Mouse (Mus musculus) embryonic facial prominence, embryonic 14.5 days (tissue): ENCODE results near the gene Pcp4l1. TPM values are rescaled to one million over a fixed set of nuclear protein-coding genes. Genes with fewer than 3 reads are reported as not detected.
A peak's percentile ranks its signal among the peaks of the same experiment; 100 is the strongest.

Source experiments
- ATAC-seq: fragments of 200-750 bp; cut with Nextera tagmentation; 2 replicates; pipeline ENCODE4 v1.8.0; 2017; ENCODE audit warnings: low read depth, moderate number of reproducible peaks, moderate TSS enrichment
- DNase-seq: peaks from one replicate; pipeline ENCODE4 v3.0.0-alpha.2; 2015; ENCODE audit warnings: low spot score
- H3K27ac ChIP-seq: fragments of 300-500 bp; sonication (generic); replicated peaks from 2 replicates; pipeline ENCODE4 v1.5.1; 2014; ENCODE audit warnings: low read depth, mild to moderate bottlenecking, low read length, moderate library complexity
- H3K27me3 ChIP-seq: fragments of 300-500 bp; sonication (generic); replicated peaks from 2 replicates; pipeline ENCODE4 v1.6.1; 2014; ENCODE audit warnings: low read length; ENCODE audit not compliant: control insufficient read depth, insufficient read depth
- H3K36me3 ChIP-seq: fragments of 300-500 bp; sonication (generic); 2 replicates; pipeline ENCODE4 v1.6.1; 2014; ENCODE audit warnings: low read length, mixed read lengths; ENCODE audit not compliant: control insufficient read depth, insufficient read depth
- H3K4me1 ChIP-seq: fragments of 300-500 bp; sonication (generic); 2 replicates; pipeline ENCODE4 v1.6.1; 2014; ENCODE audit warnings: antibody characterized with exemption, low read length; ENCODE audit not compliant: control insufficient read depth, insufficient read depth
- H3K4me2 ChIP-seq: fragments of 300-500 bp; sonication (generic); 2 replicates; pipeline ENCODE4 v1.6.1; 2014; ENCODE audit warnings: low read depth, mild to moderate bottlenecking, low read length, moderate library complexity, mixed read lengths
- H3K4me3 ChIP-seq: fragments of 300-500 bp; sonication (generic); 2 replicates; pipeline ENCODE4 v1.5.1; 2014; ENCODE audit warnings: low read depth, mild to moderate bottlenecking, low read length
- H3K9ac ChIP-seq: fragments of 300-500 bp; sonication (generic); 2 replicates; pipeline ENCODE4 v1.6.1; 2014; ENCODE audit warnings: low read depth, mild to moderate bottlenecking, low read length, moderate library complexity, mixed read lengths
- H3K9me3 ChIP-seq: fragments of 300-500 bp; sonication (generic); 2 replicates; pipeline ENCODE4 v1.6.1; 2016; ENCODE audit warnings: low read length; ENCODE audit not compliant: control insufficient read depth
- WGBS: fragments of 180-500 bp; shearing (Covaris S2); extraction: QIAGEN DNeasy Blood & Tissue Kit; methylation state at CpG from one replicate; pipeline ENCODE4 v1.1.7; 2014; 5-methylcytosine and 5-hydroxymethylcytosine counted together
- polyA plus RNA-seq: library from polyadenylated mRNA; unstranded; fragments of >200 nt; fragmentation: Nextera tagmentation; extraction: Ambion mirVana; gene quantifications from 2 replicates; pipeline ENCODE4 v1.2.1, GENCODE M21; 2014

The Pcp4l1 gene
- polyA plus RNA-seq, 1 experiment from 2014 or later = 14.7 TPM

DNA sequence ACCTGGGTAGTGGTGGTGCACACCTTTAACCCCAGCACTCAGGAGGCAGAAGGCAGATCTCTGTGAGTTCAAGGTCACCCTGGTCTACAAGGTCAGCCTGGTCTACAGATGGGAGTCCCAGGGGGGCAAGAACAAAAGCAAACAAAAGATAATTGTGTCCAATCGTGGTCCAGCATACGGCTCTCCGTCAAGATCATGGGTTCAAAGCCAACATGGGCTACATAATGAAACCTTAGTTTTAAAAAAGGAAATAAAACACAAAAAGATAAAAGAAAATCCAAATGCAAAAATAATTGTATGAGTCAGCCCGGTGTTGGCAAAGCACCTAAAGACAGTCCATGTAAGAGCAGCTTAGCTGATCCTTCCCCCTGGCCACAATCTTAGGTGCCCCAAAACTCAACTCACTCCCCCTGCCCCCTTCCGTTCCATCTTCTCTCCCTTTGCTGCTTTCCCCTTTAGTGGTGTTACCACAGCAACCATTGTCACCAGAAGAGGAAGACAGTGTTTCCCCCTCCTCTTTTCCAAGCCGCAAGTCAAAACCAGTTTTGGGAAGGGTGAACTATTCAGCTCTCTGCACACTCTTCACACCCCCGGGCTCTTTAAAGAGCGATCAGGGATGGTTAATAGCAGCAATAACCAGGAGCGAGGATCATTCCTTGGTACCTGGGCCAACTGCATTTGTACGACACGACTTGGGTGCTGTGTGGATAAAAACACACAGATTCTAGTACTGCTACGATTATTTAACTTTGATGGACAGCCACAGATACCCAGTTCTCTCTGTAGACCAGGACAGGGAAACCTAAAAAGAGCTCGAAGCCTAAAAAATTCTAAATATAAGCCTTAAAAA is 8.0 kb downstream of the Pcp4l1 start:
- H3K9me3 ChIP-seq = no peaks in the 10 kb centered on the region
- ATAC-seq (no peak), DNase-seq (peak; percentile 5)
- peaks cover 17% of the 10 kb centered on the region for H3K27me3 ChIP-seq
- H3K4me3 ChIP-seq = no peak overlapping the region
- WGBS = 55% methylated on average over 13 of the region's 13 CpGs
- H3K36me3 ChIP-seq = no peaks in the 10 kb centered on the region
- H3K27ac ChIP-seq = no peak overlapping the region
- H3K4me1 ChIP-seq = peaks cover 22% of the 10 kb centered on the region; the same call in 1 of the 2 replicates
- H3K9ac ChIP-seq = no peak overlapping the region
- no peak overlapping the region for H3K4me2 ChIP-seq

DNA sequence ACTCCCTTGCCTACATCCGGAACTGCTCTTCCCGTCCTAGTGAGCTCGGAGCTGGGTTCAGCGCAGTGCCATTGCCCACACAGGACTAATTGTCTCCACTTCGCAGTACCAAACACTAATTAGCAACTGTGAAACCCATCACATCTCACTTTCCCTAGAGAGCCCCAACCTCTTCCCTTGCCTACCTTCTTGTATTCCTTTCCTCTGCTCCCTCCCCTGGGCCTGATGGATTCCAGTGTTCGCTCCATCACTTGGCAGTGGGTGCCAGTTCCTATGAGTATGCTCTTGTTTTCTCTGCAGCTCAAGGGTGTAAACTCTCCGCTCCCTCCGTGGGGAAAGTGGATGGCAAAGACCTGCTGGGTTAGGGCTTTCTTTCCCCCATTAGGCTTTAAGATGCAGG is 10.4 kb downstream of the Pcp4l1 start:
- H3K27me3 ChIP-seq = no peaks in the 10 kb centered on the region; the same call in 1 of the 2 replicates
- no peak overlapping the region for H3K27ac ChIP-seq
- H3K9me3 ChIP-seq = no peaks in the 10 kb centered on the region
- H3K4me2 ChIP-seq = no peak overlapping the region
- DNase-seq = peak; percentile 16
- H3K9ac ChIP-seq = no peak overlapping the region
- 60% methylated on average over 8 of the region's 8 CpGs for WGBS
- H3K4me1 ChIP-seq = peaks cover 16% of the 10 kb centered on the region; the same call in 1 of the 2 replicates
- ATAC-seq = peak; percentile 17; the same call in 1 of the 2 replicates
- H3K36me3 ChIP-seq = no peaks in the 10 kb centered on the region
- no peak overlapping the region for H3K4me3 ChIP-seq

DNA sequence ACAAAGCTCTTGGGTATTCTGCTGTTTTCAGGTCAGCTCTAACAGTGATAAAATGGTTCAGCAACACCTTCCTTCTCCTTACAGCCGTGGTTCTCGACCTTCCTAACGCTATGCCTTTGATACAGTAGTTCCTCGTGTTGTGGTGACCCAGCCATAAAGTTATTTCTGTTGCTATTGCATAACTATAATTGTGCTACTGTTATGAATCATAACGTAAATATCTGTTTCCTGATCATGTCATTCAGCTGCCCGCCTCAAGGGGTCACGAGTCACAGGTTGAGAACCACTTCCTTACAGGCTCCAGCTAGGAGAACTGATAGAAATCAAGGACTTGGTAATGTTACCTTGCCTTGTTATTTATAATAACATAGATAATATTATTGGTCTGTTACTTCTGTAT is 11.8 kb downstream of the Pcp4l1 start:
- H3K4me3 ChIP-seq = no peak overlapping the region

DNA sequence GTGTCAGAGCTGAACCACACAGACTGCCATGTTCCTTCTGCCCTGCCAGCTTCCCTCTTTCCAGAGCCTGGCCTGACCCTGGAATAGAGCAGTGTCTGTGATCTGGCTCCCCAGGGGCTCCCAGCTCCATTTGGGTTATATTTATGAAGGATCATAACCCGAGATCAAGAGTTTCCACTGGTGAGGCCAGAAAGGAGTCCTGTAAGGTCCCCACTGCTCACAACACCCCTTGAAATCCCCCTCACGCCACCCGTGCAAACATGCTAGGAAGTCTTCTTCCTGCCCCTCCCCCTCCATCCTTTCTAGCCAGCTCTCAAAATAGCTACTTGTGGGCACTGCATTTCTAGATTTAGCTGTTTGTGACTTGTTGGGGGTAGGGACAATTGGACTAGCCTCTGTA is 12.4 kb downstream of the Pcp4l1 start:
- ATAC-seq = no peak
- H3K9me3 ChIP-seq = no peaks in the 10 kb centered on the region
- H3K4me2 ChIP-seq = no peak overlapping the region
- H3K36me3 ChIP-seq = no peaks in the 10 kb centered on the region
- DNase-seq = peak; percentile 26
- 43% methylated on average over 3 of the region's 3 CpGs for WGBS
- peaks cover 3% of the 10 kb centered on the region; the same call in 1 of the 2 replicates for H3K4me1 ChIP-seq
- no peak overlapping the region for H3K9ac ChIP-seq
- H3K27me3 ChIP-seq = no peaks in the 10 kb centered on the region
- no peak overlapping the region for H3K4me3 ChIP-seq
- no peak overlapping the region for H3K27ac ChIP-seq

More for the DNA sequence above, 11.8 kb downstream of the Pcp4l1 start:
- Histone ChIP-seq H3K9ac (no peak overlapping the region), H3K27ac (no peak overlapping the region), H3K4me1 (peaks cover 10% of the 10 kb centered on the region; the same call in 1 of the 2 replicates), H3K4me2 (no peak overlapping the region), H3K27me3 (no peaks in the 10 kb centered on the region), H3K9me3 (no peaks in the 10 kb centered on the region), H3K36me3 (no peaks in the 10 kb centered on the region)
- DNase-seq = peak; percentile 9
- WGBS = 81% methylated on average over 7 of the region's 7 CpGs
- no peak for ATAC-seq

DNA sequence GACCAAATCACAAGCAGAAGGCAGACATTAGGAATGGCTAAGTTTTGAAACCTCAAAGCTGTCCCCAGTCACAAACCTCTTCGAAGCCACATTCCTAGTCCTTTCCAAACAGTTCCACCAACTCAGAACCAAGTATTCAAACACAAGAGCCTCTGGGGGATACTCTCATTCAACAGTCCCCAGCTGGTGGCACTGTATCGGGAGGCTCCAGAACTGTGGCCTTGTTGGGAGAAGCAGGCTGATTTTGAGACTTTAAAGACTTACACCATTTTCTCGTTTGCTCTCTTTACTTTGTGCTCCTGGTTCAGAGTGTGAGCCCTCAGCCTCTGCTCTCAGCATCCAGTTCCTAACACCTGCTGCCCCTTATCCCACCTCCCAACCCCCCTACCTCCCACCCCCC is 13.0 kb downstream of the Pcp4l1 start:
- 84% methylated on average over 3 of the region's 3 CpGs for WGBS
- no peak overlapping the region for H3K9ac ChIP-seq
- H3K36me3 ChIP-seq = no peaks in the 10 kb centered on the region
- no peaks in the 10 kb centered on the region for H3K27me3 ChIP-seq
- 0 out of 2 replicates have a peak, but pooled peaks cover 2% of the 10 kb centered on the region for H3K4me1 ChIP-seq
- no peak overlapping the region for H3K4me3 ChIP-seq
- ATAC-seq = no peak
- no peak overlapping the region for H3K4me2 ChIP-seq
- no peak for DNase-seq
- no peaks in the 10 kb centered on the region for H3K9me3 ChIP-seq
- H3K27ac ChIP-seq = no peak overlapping the region

GRCm38 (mm10) chr1:171179487-171180171 is 16.4 kb downstream of the Pcp4l1 start:
- Histone ChIP-seq H3K9me3 (no peaks in the 10 kb centered on the region), H3K27ac (no peak overlapping the region), H3K4me1 (no peaks in the 10 kb centered on the region), H3K27me3 (no peaks in the 10 kb centered on the region), H3K36me3 (no peaks in the 10 kb centered on the region), H3K4me2 (no peak overlapping the region), H3K4me3 (no peak overlapping the region), H3K9ac (no peak overlapping the region)
- DNase-seq (no peak), ATAC-seq (no peak)
- WGBS = 63% methylated on average over 5 of the region's 5 CpGs

- no peaks in the 10 kb centered on the region for H3K4me1 ChIP-seq
- H3K4me2 ChIP-seq = no peak overlapping the region
- ATAC-seq = no peak
- H3K27ac ChIP-seq = no peak overlapping the region
- no peaks in the 10 kb centered on the region for H3K9me3 ChIP-seq
- H3K36me3 ChIP-seq = no peaks in the 10 kb centered on the region
- H3K4me3 ChIP-seq = no peak overlapping the region
- 96% methylated on average over 8 of the region's 8 CpGs for WGBS
- H3K27me3 ChIP-seq = no peaks in the 10 kb centered on the region
- H3K9ac ChIP-seq = no peak overlapping the region
- no peak for DNase-seq
Observed at GRCm38 (mm10) chr1:171172779-171173178, 23.3 kb downstream of the Pcp4l1 start.

GRCm38 (mm10) chr1:171171138-171171537 is 24.9 kb downstream of the Pcp4l1 start:
- Histone ChIP-seq H3K4me1 (no peaks in the 10 kb centered on the region), H3K9me3 (no peaks in the 10 kb centered on the region), H3K36me3 (no peaks in the 10 kb centered on the region), H3K27ac (peak overlapping the region; percentile 33), H3K4me3 (no peak overlapping the region), H3K4me2 (no peak overlapping the region), H3K9ac (no peak overlapping the region), H3K27me3 (no peaks in the 10 kb centered on the region)
- ATAC-seq (no peak), DNase-seq (peak; percentile 51)
- WGBS = 52% methylated on average over 3 of the region's 3 CpGs
